Mouse (Mus musculus) brain, embryonic 14.5 days (tissue): ENCODE data around the gene Pop5. TPM values are rescaled to one million over a fixed set of nuclear protein-coding genes. Genes with fewer than 3 reads are reported as not detected.

Source experiments
- DNase-seq: peaks from one replicate; pipeline ENCODE4 v3.0.0-alpha.2; 2011; ENCODE audit warnings: low read depth
- CTCF ChIP-seq: fragments of 200-500 bp; IDR thresholded peaks from 2 replicates; pipeline ENCODE4 v1.5.1; 2012; ENCODE audit warnings: inconsistent platforms, mild to moderate bottlenecking, moderate library complexity, borderline replicate concordance; ENCODE audit not compliant: insufficient read depth, insufficient read length; ENCODE audit errors: extremely low read depth
- POLR2A ChIP-seq: fragments of 200-500 bp; IDR thresholded peaks from 2 replicates; pipeline ENCODE4 v1.6.1; 2012; ENCODE audit warnings: mild to moderate bottlenecking, inconsistent platforms, borderline replicate concordance; ENCODE audit not compliant: poor library complexity, insufficient read depth, insufficient read length, severe bottlenecking; ENCODE audit errors: extremely low read depth
- polyA plus RNA-seq: library from polyadenylated mRNA; depleted of rRNA; stranded (reverse); fragments of >200 nt; gene quantifications from 2 replicates; pipeline ENCODE4 v1.2.3, GENCODE M21; 2012

The Pop5 gene
- polyA plus RNA-seq, 1 experiment, result 57.0 TPM

DNA sequence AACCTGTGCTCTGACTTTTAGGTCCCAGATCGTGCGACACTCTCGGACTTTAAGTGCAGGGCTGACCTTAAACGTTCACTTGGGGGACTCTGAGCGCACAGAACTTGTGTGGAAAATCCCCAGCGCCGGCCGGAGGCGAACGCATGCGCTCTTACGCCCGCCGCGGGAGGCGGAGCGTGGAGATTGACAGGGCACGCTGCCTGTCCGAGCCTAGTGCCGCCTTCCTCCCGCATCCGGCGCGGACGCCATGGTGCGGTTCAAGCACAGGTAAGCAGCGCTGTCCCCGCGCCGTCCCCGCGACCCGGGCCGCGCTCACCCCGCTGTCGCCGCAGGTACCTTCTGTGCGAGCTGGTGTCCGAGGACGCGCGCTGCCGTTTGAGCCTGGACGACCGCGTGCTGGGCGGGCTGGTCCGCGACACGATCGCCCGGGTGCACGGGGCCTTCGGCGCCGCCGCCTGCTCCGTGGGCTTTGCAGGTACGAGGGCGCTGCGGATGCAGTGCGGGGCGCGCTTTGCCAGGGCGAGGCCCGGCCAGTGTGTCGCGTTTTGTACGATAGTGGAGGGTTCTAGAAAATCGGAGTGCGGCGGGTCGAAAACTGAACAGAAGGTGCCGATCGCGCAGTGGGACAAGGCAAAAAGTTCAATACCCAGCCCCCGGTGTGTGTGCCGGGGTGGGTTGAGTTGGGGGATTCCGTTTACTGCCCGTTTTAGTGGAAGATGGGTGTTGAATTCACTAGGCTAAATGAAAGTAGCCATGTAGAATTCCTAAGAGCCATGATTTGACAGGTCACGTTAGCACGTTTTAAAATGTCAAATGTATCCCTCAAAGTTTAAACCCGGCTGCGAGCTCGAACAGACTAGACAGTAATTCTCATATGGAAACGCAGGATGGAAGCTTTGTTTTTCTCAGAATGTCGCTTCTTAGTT is 2.4 kb downstream of the Pop5 start:
- peak; percentile 78; the same call in 1 of the 2 replicates for TF ChIP-seq POLR2A
- no peak for TF ChIP-seq CTCF
- DNase-seq, result peak; percentile 94

- peak; percentile 19 for DNase-seq
- TF ChIP-seq CTCF (no peak), POLR2A (no peak)
Measured at GRCm38 (mm10) chr5:115238729-115239195, 3.1 kb downstream of the Pop5 start.

- no peak for TF ChIP-seq CTCF
- no peak for TF ChIP-seq POLR2A
- DNase-seq, result no peak
Measured at GRCm38 (mm10) chr5:115240191-115240590, 4.6 kb downstream of the Pop5 start.

DNA sequence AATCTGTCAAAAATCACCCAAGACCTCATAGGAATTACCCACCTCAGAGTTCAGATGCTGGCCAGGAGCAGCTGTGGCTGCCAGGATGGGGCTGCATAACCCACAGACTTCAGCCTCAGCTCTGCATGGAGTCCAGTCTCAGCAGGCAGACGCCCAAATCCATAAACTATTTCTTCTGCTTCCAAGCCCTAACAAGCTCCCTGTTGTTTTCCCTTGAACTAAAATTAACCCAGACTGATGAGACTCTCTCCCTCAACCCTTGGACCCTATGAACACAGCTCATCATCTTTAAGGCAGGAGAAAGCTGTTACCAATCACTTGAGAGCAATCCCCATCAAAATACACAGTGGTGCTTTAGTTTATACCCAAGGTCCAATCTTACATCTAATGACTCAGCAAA is 19.8 kb downstream of the Pop5 start:
- no peak for DNase-seq
- no peak for TF ChIP-seq CTCF
- TF ChIP-seq POLR2A, result no peak

GRCm38 (mm10) chr5:115256909-115257546 is 21.4 kb downstream of the Pop5 start:
- no peak for DNase-seq
- TF ChIP-seq POLR2A, result no peak
- no peak for TF ChIP-seq CTCF

GRCm38 (mm10) chr5:115260356-115260755 is 24.7 kb downstream of the Pop5 start:
- TF ChIP-seq CTCF (no peak), POLR2A (no peak)
- no peak for DNase-seq

DNA sequence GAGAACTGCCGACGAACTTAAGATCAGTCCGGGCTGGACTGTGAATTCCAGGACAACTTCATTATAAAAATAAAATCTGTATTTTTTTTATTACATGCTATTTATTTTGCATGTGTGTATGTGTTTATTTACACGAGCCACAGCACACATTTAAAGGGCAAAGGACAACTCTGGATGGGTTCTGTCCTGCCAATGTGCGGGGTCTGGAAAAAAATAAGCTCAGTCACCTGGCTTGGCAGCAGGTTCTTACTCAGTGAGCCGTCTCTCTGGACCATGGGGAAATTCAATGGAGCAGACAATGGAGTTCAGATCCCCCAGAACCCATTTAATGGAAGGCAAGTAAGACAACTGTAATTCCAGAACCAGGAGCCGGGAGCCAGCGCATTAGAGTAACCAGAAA is 25.5 kb downstream of the Pop5 start:
- TF ChIP-seq POLR2A (no peak), CTCF (no peak)
- no peak for DNase-seq

DNA sequence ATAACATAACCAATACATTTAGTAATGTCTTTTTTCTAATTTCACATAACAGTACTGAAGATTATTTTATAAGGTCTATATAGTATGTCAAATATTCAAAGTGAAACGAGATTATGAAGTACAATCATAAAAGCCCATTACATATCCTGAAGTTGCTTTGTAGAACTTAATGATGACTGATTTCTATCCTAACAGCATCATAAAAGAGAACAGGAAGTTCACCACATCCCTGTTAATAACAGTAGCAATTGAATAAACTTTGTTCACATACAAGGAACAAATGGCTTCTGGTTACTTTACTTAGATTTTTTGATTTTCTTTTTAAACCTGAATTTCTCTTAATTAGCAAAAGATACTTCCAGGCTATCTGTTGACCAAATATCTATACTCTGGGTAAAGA is 26.2 kb downstream of the Pop5 start:
- TF ChIP-seq CTCF, result no peak
- TF ChIP-seq POLR2A, result no peak
- DNase-seq, result no peak

DNA sequence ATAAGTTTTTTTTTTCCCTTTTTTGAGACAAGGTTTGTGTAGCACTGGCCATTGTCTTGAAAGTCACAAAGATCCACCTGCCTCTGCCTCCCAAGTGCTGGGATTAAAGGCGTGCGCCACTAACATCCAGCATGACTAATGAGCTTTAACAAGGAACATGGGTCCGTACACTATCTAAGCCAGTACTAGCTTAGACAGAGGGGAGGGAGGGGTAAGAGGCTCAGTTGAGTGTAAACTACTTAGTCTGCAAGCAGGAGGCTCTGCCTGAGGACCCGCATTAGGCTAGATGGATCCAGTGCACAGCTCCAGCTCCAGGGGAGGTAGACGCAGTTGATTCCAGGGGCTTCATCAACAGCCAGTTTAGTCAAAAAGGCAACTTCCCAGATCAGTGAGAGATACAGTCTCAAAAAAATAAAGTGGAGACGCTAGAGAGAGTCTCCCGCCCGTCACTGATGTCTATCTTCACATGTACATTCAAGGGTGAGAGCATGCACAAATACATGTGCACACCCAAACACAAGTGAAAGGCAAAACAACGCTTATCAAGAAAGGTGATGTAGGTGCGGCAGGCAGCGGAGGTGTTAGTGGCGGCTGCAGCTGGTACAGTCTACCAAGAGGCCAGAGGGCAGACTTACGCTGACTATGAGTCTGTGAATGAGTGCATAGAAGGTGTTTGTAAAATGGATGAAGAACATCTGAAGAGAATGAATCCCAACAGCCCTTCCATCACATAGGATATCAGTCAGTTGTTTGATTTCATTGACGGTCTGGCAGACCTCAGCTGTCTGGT is 27.1 kb downstream of the Pop5 start:
- no peak for TF ChIP-seq POLR2A
- no peak for TF ChIP-seq CTCF

GRCm38 (mm10) chr5:115266340-115266739 is 30.7 kb downstream of the Pop5 start:
- no peak for DNase-seq
- TF ChIP-seq POLR2A (no peak), CTCF (no peak)

More for the DNA sequence above, 27.1 kb downstream of the Pop5 start:
- DNase-seq, result no peak

- TF ChIP-seq CTCF (no peak), POLR2A (no peak)
- no peak for DNase-seq
Measured at GRCm38 (mm10) chr5:115266787-115267468, 31.3 kb downstream of the Pop5 start.

GRCm38 (mm10) chr5:115267469-115268045 is 31.9 kb downstream of the Pop5 start:
- TF ChIP-seq CTCF (no peak), POLR2A (no peak)
- no peak for DNase-seq
